Mouse (Mus musculus) G1E (cell line): ENCODE measurements around the gene Atp13a4.

Source experiments
- CTCF ChIP-seq: IDR thresholded peaks from 2 replicates; pipeline ENCODE4 v1.5.1; 2012; ENCODE audit warnings: low read depth, low read length, inconsistent platforms, mixed read lengths
- GATA1 ChIP-seq: IDR thresholded peaks from 2 replicates; pipeline ENCODE4 v1.6.1; 2012; ENCODE audit warnings: borderline replicate concordance, low read length, inconsistent platforms, mixed read lengths
- GATA2 ChIP-seq: IDR thresholded peaks from 2 replicates; pipeline ENCODE4 v1.6.1; 2012; ENCODE audit warnings: low read depth, low read length, inconsistent platforms, borderline replicate concordance
- TAL1 ChIP-seq: conservative IDR thresholded peaks from 2 replicates; pipeline ENCODE4 v1.6.1; 2012; ENCODE audit warnings: low read depth, low read length, inconsistent platforms, mixed read lengths

GRCm38 (mm10) chr16:29536411-29537204, 8.1 kb downstream of the Atp13a4 start:
- TF ChIP-seq CTCF = no peak
- TF ChIP-seq TAL1 = no peak
- no peak for TF ChIP-seq GATA2
- no peak for TF ChIP-seq GATA1
